Mouse (Mus musculus) layer of hippocampus, adult 18-20 months (tissue): ENCODE results near the gene Elfn2. TPM values are rescaled to one million over a fixed set of nuclear protein-coding genes. Genes with fewer than 3 reads are reported as not detected.

Experiments
- DNase-seq, 2 experiments: peaks; one replicate each; pipeline ENCODE4 v3.0.0; 2022; ENCODE audit warnings: low spot score in 2 of 2
- long read RNA-seq: library from polyadenylated mRNA; stranded (forward); transcript quantifications from one replicate; pipeline ENCODE4 v2.0.0, GENCODE M21; 2021
- total RNA-seq, 2 experiments: library from RNA; stranded (reverse); gene quantifications; 2 replicates each; pipeline ENCODE4 v1.2.3; 2021

The Elfn2 gene
- 100 to 1,000 TPM; 206 to 214 TPM for total RNA-seq
- long read RNA-seq, full-length matches to known transcripts = 8 of 35 reads
- long read RNA-seq, partial matches to known transcripts = 0 of 35 reads
- long read RNA-seq, other reads (novel, unspliced or antisense) = 27 of 35 reads

DNA sequence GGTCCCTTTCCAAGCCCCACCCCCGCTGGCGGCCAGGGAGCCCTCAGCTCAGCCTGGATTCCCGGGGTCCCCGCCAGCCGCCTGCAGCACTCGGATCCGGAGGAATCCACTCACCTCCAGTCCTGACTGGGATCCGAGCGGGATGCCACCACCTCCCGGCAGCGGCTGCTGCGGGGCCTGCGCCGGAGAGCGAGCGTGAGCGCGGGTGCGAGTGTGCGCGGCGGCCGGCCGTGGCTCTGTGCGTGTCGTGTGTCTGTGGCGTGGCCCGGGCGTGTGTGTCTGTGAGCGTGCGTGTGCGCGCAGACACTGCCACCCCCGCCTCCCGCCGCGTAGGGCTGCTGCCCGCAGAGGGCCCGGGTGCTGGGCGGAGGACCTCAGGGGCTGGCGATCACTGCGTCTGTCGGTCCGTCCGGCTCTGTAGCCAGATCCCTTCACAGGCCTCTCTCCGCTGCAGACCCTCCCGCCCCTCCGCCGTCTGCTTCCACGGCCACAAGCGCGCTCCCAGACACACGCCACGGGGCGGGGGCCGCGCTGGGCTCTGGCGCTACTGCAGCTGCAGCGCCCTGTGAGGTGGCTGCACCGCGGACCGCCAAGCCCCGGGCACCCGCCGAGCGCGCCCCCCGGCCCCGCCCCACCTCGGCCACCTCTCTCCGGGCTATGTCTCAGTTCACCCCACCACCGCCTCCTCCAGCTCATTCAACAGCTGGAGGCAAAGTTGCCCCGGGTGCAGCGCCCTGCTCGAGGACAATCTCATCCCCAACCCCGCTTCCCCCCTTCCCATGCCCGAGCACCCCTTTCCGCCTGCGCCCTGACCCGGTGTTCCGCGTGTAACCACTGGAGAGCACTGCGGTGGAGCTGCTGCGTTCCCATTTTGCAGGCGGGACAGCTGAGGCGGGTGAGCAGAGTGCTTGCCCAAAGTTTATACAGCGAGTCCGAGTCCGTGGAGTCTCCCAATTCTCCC lies at the start of gene Elfn2:
Gene Elfn2, minus strand, starts transcription at position 482 of the 961 bp plus-strand sequence.
- peak in 1 of 2 experiments; percentile 78 for DNase-seq

GRCm38 (mm10) chr15:78763704-78764103 lies 45.1 kb upstream of the Elfn2 start:
- no peak for DNase-seq

- no peak for DNase-seq
Observed at GRCm38 (mm10) chr15:78763210-78763609, 44.6 kb upstream of the Elfn2 start.

GRCm38 (mm10) chr15:78761112-78761511 lies 42.5 kb upstream of the Elfn2 start:
- no peak for DNase-seq

DNA sequence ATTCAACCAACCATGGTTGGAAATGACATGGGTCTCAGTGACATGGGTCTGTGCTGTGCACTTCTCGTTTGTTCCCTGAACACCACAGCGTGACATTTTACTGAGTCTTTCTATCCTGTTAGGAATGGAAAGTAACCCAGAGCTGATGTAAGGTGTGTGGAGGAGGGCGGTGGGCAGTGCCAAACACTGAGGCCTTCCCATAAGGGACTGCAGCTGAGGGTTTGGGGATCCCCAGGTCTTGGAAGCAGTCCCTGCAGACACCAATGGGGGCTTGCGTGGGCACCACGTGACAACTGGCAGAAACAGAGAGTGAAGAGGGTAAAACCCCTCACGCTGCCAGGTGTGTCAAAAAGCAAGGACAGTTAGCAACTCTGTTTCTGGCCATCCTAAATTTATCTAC lies 39.6 kb upstream of the Elfn2 start:
- no peak for DNase-seq

DNA sequence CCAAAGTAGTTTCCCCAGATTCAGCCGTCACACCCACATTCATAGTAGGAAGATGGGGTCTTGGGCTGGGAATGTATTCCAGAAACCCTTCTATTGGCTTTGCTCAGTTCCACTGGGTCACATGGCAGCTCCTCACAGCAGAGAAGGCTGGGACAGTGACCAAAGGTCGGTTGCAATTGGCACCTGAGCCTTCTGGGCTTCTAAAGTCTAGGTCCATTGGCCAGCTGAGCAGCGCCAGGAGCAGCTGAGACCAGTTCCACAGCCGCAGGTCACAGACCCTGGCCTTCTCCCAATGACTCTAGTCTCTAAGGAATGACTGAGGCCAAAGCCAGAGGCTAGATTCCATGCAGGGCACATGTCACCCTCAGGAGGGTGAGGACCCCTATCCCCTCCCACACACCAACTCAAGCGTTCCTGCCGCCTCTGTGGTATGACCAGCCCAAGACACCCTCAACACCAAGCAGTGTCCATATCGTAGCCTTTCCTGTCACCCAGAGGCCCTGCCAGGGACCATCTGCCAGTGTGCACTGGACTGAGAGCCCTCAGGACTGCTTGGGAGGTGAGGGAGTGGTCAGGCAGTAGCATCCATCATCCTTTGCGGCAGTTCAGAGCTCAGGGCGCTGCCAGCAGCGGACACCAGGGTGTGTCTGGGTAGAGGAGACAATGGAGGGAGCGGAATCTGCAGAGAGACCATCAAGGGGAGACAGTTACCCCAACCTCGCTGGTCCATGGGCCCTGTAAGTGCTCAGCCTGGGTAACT lies 37.6 kb upstream of the Elfn2 start:
- DNase-seq = no peak

DNA sequence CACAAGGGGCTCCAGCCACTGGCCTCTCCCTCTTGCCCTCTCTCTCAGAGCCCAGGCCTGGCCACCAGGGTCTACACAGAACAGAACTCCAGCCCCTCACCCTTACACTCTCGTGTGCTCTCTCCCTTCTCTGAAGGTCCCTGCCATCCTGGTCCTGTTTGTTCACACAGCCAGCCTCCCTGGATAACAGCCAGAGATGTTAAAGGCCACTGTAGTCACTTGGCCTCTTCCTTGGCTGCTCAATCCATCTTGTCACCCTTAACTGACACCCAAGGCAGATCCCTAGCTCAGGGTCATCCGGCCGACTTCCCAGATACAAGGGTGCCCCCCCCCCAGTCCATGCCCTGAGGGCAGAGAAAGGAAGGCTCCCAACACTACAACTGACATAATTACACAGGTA lies 36.7 kb upstream of the Elfn2 start:
- DNase-seq = no peak

DNA sequence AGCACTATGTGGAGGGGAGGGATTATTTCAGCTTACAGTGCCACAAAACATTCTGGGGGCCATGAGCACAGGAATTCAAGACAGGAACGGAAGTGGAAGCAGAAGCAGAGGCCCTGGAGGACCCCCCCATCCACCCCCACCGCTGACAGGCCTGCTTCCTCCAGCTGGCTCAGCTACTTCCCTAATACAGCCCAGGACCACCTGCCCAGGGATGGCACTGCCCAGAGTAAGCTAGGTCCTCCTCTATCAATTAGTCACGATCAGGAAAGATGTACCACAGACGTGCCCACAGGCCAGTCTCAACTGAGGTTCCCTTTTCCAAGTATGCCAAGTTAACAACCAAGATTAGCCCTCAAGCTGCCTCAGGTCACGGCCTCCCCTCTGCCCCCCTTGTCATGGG lies 35.6 kb upstream of the Elfn2 start:
- DNase-seq = no peak

- DNase-seq = no peak
Observed at GRCm38 (mm10) chr15:78752991-78753390, 34.4 kb upstream of the Elfn2 start.

GRCm38 (mm10) chr15:78750608-78751350 lies 32.2 kb upstream of the Elfn2 start:
- DNase-seq = no peak

DNA sequence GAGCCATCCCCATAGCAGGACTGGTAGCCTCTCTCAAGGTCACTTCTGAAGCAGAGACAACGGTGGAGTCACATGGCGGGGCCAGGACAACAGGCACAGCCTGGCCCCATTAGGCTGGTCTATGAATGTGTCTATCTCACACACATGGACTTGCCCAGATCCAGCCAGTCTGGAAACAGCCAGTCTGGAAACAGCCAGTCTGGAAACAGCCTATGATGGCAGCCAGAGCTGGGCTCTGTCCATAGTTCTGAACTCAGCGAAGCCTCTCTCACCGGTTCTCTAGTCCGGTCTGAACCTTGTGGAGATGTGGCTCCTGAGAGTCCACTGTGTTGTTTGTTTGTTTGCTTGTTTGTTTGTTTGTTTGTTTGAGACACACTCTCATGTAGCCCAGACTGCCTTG lies 31.3 kb upstream of the Elfn2 start:
- DNase-seq = no peak

GRCm38 (mm10) chr15:78744206-78744605 lies 25.6 kb upstream of the Elfn2 start:
- DNase-seq = peak; percentile 65 to 92

GRCm38 (mm10) chr15:78742831-78743230 lies 24.3 kb upstream of the Elfn2 start:
- no peak for DNase-seq

GRCm38 (mm10) chr15:78740662-78741061 lies 22.1 kb upstream of the Elfn2 start:
- no peak for DNase-seq

DNA sequence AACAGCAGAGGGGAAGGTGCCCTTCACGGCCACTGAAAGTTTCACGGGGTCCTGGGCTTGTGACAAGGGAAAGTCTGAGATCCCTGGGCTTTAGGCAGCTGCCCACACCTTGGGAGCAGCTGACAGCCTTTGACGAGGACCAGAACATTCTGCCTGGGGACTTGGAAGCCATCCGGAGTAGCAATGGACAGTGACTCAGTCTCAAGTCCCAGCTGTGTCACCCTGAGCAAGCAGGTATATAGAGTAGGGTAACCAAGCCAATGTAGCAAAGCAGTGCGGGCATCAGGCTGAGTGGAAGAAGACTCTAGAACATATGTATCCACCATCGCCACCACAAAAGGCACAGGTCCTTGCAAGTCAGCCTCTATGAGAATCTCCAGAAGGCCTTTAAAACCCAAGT lies 18.6 kb upstream of the Elfn2 start:
- no peak for DNase-seq

DNA sequence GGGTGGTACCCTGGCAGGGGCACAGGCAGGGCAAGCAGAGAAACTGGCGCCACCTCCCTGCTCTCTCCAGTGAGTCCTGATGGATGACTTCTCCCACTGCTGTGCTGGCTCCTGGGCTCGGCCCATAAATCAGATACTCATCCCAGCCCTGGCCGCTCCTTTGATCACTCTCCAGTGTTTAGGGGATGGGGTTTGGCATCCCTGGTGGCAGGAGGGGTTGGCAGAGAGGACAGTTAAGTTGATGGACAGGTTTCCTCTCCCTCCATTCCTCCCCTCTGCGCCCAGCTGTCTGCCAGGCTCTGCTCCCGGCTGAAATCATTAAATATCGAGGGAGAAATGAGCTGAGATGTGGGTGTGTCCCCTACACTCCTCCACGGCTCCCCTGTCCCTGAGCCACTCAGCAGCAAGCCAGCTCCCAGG lies 18.1 kb upstream of the Elfn2 start:
- peak in 1 of 2 experiments; percentile 12 for DNase-seq

DNA sequence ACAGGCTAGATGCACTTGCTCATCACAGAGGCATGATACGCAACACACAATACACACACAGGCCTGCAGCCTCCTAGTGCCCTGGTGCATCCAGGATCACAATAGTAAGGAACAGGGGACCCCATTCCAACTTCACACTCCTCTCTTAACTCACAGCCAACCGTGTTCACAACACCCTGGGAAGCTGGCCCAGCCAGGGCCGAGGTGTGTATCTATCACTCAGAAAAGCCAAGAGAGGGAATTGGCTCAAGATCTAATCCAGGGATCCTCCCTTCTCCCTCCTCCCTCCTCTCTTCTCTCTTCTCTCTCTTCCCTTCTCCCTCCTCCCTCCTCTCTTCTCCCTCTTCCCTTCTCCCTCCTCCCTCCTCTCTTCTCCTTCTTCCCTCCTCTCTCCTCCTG lies 17.6 kb upstream of the Elfn2 start:
- no peak for DNase-seq

DNA sequence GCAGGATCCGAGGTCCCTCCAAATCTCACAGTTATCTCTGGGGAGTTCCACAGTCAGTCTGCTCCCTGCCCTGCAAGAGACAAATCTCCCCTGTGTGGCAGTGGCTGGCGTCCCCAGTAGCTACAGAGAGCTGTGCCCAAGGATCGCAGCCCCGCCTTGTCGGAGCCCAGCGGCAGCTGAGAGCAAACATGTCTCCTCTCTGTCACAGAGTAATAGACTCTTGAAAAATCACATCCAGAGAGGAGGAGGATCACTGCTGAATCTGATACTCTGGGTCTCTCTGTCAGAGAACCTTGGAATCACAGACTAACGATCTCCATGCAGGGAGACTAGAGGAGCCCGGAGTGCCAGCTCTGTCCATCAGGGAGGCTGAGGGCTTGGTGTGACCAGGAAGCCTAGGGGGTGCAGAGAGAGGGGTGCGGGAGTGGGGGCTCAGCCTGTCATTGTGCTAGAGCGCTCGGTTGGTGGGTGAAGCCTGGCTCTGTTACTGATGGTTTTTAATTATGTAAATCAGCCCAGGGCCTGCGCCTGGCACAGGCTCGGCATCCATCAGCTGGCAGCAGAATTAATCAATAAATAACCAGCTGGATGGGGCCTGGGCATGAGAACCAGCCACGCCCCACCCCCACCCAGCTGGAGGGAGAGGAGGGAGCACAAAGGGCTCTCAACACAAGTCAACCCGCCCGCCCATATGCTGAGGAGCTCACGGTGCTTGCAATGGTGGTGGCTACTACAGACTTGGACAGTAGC lies 17.0 kb upstream of the Elfn2 start:
- peak in 1 of 2 experiments; percentile 65 for DNase-seq

DNA sequence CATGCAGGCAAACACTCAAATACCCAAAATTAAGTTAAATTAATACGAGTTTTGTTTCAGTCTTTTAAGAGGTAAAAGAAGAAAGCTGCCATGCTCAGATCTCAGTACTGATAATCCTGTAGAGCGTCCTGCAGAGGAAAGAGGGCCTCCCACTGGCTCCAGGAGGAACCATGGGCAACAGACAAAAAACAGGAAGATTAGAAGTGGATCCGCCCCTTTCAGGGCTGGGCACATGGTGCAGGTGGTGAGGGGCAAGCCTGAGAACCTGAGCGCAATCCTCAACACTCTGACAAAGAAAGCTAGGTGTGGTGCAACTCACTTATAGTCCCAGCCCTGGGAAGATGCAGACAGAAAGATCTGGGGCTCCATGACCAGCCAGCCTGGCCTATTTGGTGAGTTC lies 13.3 kb upstream of the Elfn2 start:
- no peak for DNase-seq

DNA sequence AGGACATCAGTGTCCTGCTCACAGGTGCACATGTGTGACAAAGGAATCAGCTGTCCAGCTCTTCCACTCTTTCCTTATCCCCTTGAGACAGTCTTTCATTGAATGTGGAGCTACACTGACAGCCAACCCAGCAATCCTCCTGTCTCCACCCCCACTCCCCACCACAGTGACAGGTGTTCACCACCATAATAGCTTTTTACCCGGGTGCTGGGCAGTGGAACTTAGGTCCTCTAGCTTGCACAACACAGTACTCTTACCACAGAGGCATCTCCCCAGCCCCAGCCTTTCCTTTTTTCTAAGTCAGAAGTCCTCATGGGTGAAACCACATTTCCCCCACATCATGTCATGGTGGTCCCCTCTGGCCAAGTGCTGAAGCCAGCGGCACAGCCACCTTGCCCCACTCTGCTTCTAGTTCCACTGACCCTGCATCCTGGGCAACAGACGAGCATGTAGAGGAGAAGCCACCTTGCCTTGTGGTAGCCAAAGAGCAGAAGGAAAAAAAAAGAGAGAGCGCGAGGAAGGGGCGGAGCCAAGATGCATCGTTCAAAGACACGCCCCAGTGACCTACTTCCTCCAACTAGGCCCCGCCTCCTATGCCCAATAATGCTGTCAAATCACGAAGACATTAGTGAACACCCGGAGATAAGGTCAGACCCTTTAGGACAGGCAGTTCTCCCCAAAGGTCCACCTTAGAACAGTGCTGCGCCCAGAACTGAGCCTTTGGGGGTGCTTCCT lies 11.9 kb upstream of the Elfn2 start:
- no peak for DNase-seq
